Mouse (Mus musculus): Measurements from ENCODE around the gene Exoc6.

GRCm38 (mm10) chr19:37612893-37613292 is 62.7 kb downstream of the Exoc6 start:
- TF ChIP-seq MAX (IDR thresholded peaks at IDR 0.05; ENCODE audit: low read depth) (no peak), POLR2A (IDR thresholded peaks at IDR 0.05; ENCODE audit: insufficient read length, low read depth) (no peak)

All from myocyte (in vitro differentiated cells).